Mouse (Mus musculus) liver, embryonic 14.5 days (tissue): ENCODE data around the gene Psmd14.

Experiments
- CTCF ChIP-seq: IDR thresholded peaks from 2 replicates; pipeline ENCODE4 v1.5.1; 2016; ENCODE audit warnings: antibody characterized with exemption, low read depth, control low read depth
- EP300 ChIP-seq: IDR thresholded peaks from 2 replicates; pipeline ENCODE4 v1.6.1; 2016; ENCODE audit warnings: antibody characterized with exemption, low read depth

- TF ChIP-seq CTCF = no peak
- no peak for TF ChIP-seq EP300
These were observed 53.1 kb downstream of the Psmd14 start for GRCm38 (mm10) chr2:61764470-61765105.
